Mouse (Mus musculus) kidney, embryonic 16.5 days (tissue): ENCODE results near the gene Slc22a18. TPM values are rescaled to one million over a fixed set of nuclear protein-coding genes. Genes with fewer than 3 reads are reported as not detected.

Experiments used
- ATAC-seq: fragments of 200-750 bp; cut with Nextera tagmentation; 2 replicates; pipeline ENCODE4 v1.8.0; 2017; ENCODE audit warnings: moderate TSS enrichment; ENCODE audit not compliant: low FRiP score, low TSS enrichment
- H3K27ac ChIP-seq: fragments of 300-500 bp; sonication (generic); 2 replicates; pipeline ENCODE4 v1.5.1; 2014; ENCODE audit warnings: low read length
- H3K27me3 ChIP-seq: fragments of 300-500 bp; sonication (generic); 2 replicates; pipeline ENCODE4 v1.6.1; 2014; ENCODE audit warnings: low read length, control low read depth, mixed read lengths; ENCODE audit not compliant: insufficient read depth
- H3K36me3 ChIP-seq: fragments of 300-500 bp; sonication (generic); 2 replicates; pipeline ENCODE4 v1.6.1; 2014; ENCODE audit warnings: low read length, control low read depth, mixed read lengths; ENCODE audit not compliant: insufficient read depth
- H3K4me1 ChIP-seq: fragments of 300-500 bp; sonication (generic); 2 replicates; pipeline ENCODE4 v1.6.1; 2014; ENCODE audit warnings: low read length, control low read depth, mixed read lengths; ENCODE audit not compliant: insufficient read depth
- H3K4me2 ChIP-seq: fragments of 300-500 bp; sonication (generic); replicated peaks from 2 replicates; pipeline ENCODE4 v1.6.1; 2014; ENCODE audit warnings: low read depth, low read length
- H3K4me3 ChIP-seq: fragments of 300-500 bp; sonication (generic); 2 replicates; pipeline ENCODE4 v1.5.1; 2014; ENCODE audit warnings: mild to moderate bottlenecking, low read length
- H3K9ac ChIP-seq: fragments of 300-500 bp; sonication (generic); replicated peaks from 2 replicates; pipeline ENCODE4 v1.6.1; 2014; ENCODE audit warnings: low read length
- H3K9me3 ChIP-seq: fragments of 300-500 bp; sonication (generic); 2 replicates; pipeline ENCODE4 v1.6.1; 2016; ENCODE audit warnings: low read length, control low read depth
- WGBS: fragments of 180-500 bp; shearing (Covaris S2); extraction: QIAGEN DNeasy Blood & Tissue Kit; methylation state at CpG from one replicate; pipeline ENCODE4 v1.1.7; 2014; 5-methylcytosine and 5-hydroxymethylcytosine counted together
- polyA plus RNA-seq: library from polyadenylated mRNA; unstranded; fragments of >200 nt; fragmentation: Nextera tagmentation; extraction: Ambion mirVana; gene quantifications from 2 replicates; pipeline ENCODE4 v1.2.1, GENCODE M21; 2015

The Slc22a18 gene
- polyA plus RNA-seq, 1 experiment from 2014 or later = 8.3 TPM

GRCm38 (mm10) chr7:143444955-143445648 lies 28.4 kb upstream of the Slc22a18 start:
- no peaks in the 10 kb centered on the region for H3K9me3 ChIP-seq
- H3K36me3 ChIP-seq = no peaks in the 10 kb centered on the region
- no peak overlapping the region for H3K27ac ChIP-seq
- H3K4me3 ChIP-seq = peak overlapping the region; percentile 42
- ATAC-seq = peak; percentile 21; the same call in 1 of the 2 replicates
- H3K9ac ChIP-seq = peak overlapping the region; percentile 45
- peaks cover 35% of the 10 kb centered on the region for H3K27me3 ChIP-seq
- peaks cover 20% of the 10 kb centered on the region for H3K4me1 ChIP-seq
- peak overlapping the region; percentile 67 for H3K4me2 ChIP-seq
- 2% methylated on average over 55 of the region's 55 CpGs for WGBS

DNA sequence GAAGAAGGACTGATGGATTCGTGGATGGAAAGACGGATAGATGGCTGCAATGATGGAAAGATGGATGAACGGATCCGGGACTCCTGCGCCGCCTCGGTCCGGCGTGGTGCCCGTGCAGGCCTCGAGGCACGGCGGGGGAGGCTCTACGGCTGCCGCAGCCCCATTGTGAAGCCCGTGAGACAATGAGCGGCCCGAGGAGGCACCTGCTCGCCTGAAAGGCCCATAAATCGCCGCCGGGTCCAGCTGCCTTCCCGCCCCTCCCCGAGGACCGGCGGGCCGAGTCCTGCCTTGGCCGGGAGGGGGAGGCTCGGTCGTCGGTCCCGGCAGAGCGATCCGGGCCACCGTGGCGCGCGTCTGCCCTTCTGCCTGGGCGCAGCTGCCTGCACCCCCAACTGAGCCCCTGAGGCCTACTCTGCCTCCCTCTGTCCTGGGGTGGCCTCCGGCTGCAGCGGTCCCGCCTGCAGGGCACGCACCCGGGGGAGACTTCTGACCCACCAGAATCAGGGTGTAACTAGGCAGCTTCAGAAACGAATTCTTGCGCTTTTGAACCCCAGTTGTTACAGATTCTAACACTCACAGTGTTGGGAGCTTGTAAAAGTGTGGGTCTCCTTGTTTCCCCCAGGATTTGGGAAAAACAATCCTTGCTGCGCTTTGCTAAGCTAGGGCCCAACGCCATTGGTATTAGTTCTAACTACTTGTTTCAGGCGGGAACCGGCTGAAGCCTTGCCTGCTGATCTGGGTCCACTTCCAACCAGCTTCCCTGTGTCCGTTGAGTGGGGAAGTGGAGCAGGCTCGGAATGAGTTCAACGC lies 27.7 kb upstream of the Slc22a18 start:
- Histone ChIP-seq H3K4me1 (peaks cover 20% of the 10 kb centered on the region), H3K4me3 (peak overlapping the region; percentile 42), H3K27me3 (peaks cover 35% of the 10 kb centered on the region), H3K27ac (peak overlapping the region; percentile 30), H3K4me2 (peak overlapping the region; percentile 67), H3K36me3 (no peaks in the 10 kb centered on the region), H3K9me3 (no peaks in the 10 kb centered on the region), H3K9ac (peak overlapping the region; percentile 45)
- WGBS = 6% methylated on average over 49 of the region's 53 CpGs
- peak; percentile 60 for ATAC-seq

GRCm38 (mm10) chr7:143447130-143447529 lies 26.4 kb upstream of the Slc22a18 start:
- H3K27me3 ChIP-seq = peaks cover 37% of the 10 kb centered on the region
- no peak overlapping the region for H3K4me3 ChIP-seq
- peaks cover 20% of the 10 kb centered on the region for H3K4me1 ChIP-seq
- ATAC-seq = no peak
- H3K27ac ChIP-seq = no peak overlapping the region
- no peak overlapping the region for H3K4me2 ChIP-seq
- H3K9ac ChIP-seq = no peak overlapping the region
- no peaks in the 10 kb centered on the region for H3K9me3 ChIP-seq
- H3K36me3 ChIP-seq = no peaks in the 10 kb centered on the region
- 83% methylated on average over 2 of the region's 2 CpGs for WGBS

DNA sequence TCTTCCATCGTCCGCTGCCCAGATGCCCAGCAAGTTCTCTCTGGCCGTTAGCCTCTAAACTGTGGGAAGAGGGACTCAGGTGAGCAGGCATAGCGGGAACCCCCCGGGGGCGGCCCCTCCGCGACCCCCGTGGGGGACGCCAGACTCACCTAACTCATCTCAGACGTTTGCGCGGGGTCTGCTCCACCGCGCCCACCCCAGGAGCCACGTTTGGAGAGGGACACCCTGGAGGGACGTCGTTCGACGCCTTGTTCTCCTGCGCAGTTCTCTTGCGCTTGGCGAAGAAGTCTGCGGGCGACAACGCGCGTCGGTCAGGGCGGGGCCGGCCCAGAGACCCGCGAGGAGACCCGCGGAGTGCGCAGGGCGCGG lies 14.6 kb upstream of the Slc22a18 start:
- Histone ChIP-seq H3K4me3 (peak overlapping the region; percentile 57), H3K9ac (peak overlapping the region; percentile 73), H3K36me3 (no peaks in the 10 kb centered on the region), H3K4me2 (peak overlapping the region; percentile 55), H3K27ac (peak overlapping the region; percentile 71; the same call in 1 of the 2 replicates), H3K4me1 (peaks cover 12% of the 10 kb centered on the region; the same call in 1 of the 2 replicates), H3K27me3 (no peaks in the 10 kb centered on the region), H3K9me3 (peaks cover 30% of the 10 kb centered on the region)
- WGBS = 30% methylated on average over 38 of the region's 38 CpGs
- no peak for ATAC-seq

DNA sequence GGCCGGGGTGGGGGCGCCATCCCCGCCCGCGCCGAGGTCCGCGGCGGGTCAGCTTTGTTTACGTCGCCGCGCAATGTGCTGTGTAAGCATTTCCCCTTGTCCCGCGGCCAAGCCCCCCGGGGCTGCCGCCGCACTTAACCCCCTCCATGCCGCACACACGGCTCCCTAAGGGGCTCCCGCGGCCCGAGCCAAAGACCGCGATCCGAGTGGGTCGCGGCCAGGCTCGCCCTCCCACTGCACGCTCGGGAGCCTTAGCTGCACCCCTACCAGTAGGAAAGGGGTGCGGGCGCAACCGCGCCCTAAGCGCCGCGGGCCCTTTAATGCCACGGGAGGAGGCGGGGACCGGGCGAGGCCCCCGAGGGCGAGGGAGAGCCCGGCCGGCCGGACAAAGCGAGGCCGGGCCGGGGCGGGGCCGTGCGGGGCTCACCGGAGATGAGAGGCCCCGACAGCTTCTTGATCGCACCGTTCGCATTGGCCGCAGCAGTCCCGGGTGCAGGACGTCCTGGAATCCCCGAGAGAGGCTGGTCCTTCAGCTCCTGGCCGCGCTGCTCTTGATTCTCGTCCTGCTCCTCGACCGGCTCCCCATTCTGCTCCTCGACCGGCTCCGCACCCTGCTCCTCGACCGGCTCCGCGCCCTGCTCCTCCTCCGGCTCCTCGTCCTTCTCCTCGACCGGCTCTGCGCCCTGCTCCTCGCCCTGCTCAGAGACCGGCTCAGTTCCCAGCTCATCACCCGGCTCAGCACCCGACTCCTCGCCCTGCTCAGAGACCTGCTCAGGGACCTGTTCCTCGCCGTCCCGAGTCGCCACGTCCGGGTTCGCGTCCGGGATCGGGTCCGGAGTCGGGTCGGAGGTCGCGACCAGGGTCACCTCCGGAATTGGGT lies 14.0 kb upstream of the Slc22a18 start:
- H3K9ac ChIP-seq = peak overlapping the region; percentile 73
- H3K9me3 ChIP-seq = peaks cover 30% of the 10 kb centered on the region
- H3K4me3 ChIP-seq = peak overlapping the region; percentile 57
- no peaks in the 10 kb centered on the region for H3K36me3 ChIP-seq
- no peaks in the 10 kb centered on the region for H3K27me3 ChIP-seq
- H3K4me1 ChIP-seq = peaks cover 12% of the 10 kb centered on the region; the same call in 1 of the 2 replicates
- 31% methylated on average over 83 of the region's 100 CpGs for WGBS
- H3K4me2 ChIP-seq = peak overlapping the region; percentile 55
- 0 out of 2 replicates have a peak, but pooled peaks have one; percentile 8 for ATAC-seq
- H3K27ac ChIP-seq = peak overlapping the region; percentile 71

- 26% methylated on average over 60 of the region's 60 CpGs for whole genome bisulfite sequencing
Observed at GRCm38 (mm10) chr7:143460217-143460834, 13.2 kb upstream of the Slc22a18 start.

DNA sequence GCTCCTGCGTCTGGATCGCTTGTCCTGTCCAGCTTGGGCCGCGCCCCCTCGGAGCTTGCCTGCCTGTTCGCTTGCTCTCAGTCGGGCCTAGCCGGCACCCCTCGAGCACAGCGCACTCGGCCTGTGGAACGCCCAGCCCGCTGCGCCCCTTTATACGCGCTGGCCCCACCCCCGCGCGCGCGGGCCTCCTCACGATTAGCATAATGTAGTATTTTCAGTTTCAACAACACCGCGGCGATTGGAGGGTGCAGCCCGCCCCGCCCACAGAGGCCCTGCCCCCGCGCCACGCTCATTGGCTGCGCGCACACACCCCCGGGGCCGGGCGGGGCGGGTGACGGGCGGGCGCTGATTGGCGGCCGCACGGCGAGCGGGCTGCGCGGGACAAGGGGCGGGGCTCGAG lies 12.7 kb upstream of the Slc22a18 start, which contains the start of gene Cdkn1c:
Gene Cdkn1c (minus strand): TSS at position 177 of the 400 bp plus-strand sequence.
- Histone ChIP-seq H3K4me3 (peak within 1 kb of the TSS; percentile 57), H3K27ac (peak within 1 kb of the TSS; percentile 71), H3K36me3 (no peaks in the 10 kb centered on the region), H3K9me3 (peaks cover 30% of the 10 kb centered on the region), H3K4me2 (peak within 1 kb of the TSS; percentile 55), H3K4me1 (peaks cover 19% of the 10 kb centered on the region), H3K27me3 (no peaks in the 10 kb centered on the region), H3K9ac (peak within 1 kb of the TSS; percentile 73)
- 26% methylated on average over 35 of the region's 48 CpGs for WGBS
- ATAC-seq = peak; percentile 83

More at GRCm38 (mm10) chr7:143460217-143460834, 13.2 kb upstream of the Slc22a18 start:
- peak overlapping the region; percentile 55 for H3K4me2 ChIP-seq
- peak overlapping the region; percentile 73 for H3K9ac ChIP-seq
- no peaks in the 10 kb centered on the region for H3K27me3 ChIP-seq
- H3K36me3 ChIP-seq = no peaks in the 10 kb centered on the region
- peak overlapping the region; percentile 57 for H3K4me3 ChIP-seq
- H3K4me1 ChIP-seq = peaks cover 18% of the 10 kb centered on the region
- H3K27ac ChIP-seq = peak overlapping the region; percentile 71
- peaks cover 30% of the 10 kb centered on the region for H3K9me3 ChIP-seq
- no peak for ATAC-seq

- peak; percentile 33 for ATAC-seq
- H3K9me3 ChIP-seq = peaks cover 30% of the 10 kb centered on the region
- 30% methylated on average over 15 of the region's 32 CpGs for WGBS
- H3K9ac ChIP-seq = peak overlapping the region; percentile 62
- H3K4me1 ChIP-seq = peaks cover 19% of the 10 kb centered on the region
- H3K4me2 ChIP-seq = peak overlapping the region; percentile 55
- H3K36me3 ChIP-seq = no peaks in the 10 kb centered on the region
- no peaks in the 10 kb centered on the region for H3K27me3 ChIP-seq
- peak overlapping the region; percentile 29 for H3K4me3 ChIP-seq
- H3K27ac ChIP-seq = peak overlapping the region; percentile 62; the same call in 1 of the 2 replicates
Observed at GRCm38 (mm10) chr7:143461294-143461870, 12.2 kb upstream of the Slc22a18 start.
